Mouse (Mus musculus) MN1 (cell line): ENCODE measurements at regions not wholly inside any gene's neighbourhood (a gene's known extent, or its start where the extent isn't known, plus 50 kb on each side); places are given as distances from the start of the nearest gene placed in this dataset.

Experiments
- DNase-seq: peaks from one replicate; pipeline ENCODE4 v3.0.0-alpha.2; 2016; ENCODE audit warnings: low spot score

DNA sequence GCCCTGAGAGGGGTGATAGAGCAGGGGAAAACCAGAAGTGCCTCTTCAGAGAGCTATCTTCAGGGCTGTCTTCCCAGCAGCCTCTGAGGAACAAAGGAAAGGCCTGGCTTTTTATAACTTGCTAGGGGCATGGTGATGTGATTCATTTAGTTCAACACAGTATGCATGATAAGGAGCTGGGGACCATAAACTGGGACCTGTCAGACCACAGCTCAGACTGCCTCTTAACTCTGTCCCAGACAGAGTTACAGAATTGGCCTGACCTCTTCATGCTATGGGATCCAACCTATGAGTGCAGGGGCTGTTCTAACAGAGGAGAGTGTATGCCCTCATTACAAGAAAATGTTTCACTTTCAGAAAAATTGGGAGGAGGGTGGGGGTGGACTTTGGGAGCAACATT lies 59.3 kb upstream of the Il12b start:
- no peak for DNase-seq

DNA sequence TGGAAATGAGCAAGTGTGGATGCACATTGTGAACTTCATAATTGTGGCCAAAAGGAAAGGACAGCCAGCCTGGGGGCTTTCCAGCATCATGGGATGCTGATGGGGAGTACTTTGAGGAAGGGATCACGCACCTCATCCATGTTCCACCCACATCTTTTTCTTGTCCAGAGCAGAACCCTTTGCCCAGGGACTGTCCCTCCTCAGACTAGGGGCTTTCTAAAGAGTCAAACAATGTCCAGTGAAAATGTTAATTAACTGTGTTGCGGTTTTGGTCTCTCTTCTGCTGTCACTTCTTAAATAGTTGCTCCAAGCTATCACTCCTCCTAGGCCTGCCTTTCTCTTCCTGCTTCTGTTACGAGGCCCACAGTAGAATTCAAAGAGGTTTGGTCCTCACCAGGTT lies 51.6 kb upstream of the Il12b start:
- DNase-seq = no peak

DNA sequence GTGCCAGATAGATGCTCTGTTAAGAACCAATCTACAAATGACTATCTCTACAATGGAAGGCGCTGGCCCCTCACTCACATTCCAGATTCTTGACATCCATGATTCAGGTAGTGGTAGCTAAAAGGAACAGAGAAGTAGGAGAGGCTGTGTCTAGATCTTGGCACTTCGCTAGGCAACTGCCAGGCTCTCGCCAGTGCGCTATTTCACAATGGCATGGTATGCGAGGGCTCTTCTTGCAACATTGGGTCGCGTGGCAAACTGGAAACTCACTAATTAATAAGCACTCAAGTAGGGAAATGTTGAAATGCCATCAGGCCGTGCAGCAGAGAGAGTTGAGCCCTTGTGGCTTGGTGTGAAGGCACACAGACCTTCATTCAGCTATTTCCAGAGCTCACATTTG lies 50.3 kb upstream of the Il12b start:
- DNase-seq = no peak
